Mouse (Mus musculus): ENCODE measurements at regions not wholly inside any gene's neighbourhood (a gene's known extent, or its start where the extent isn't known, plus 50 kb on each side); places are given as distances from the start of the nearest gene placed in this dataset.

- Histone ChIP-seq H3K4me3 (replicated peaks in 1 of 3; ENCODE audit: low read depth in 2 of 3, low read length in 2 of 3, poor library complexity in 1 of 3) (no peak overlapping the region), H3K4me1 (ENCODE audit: control insufficient read depth in 1 of 2, insufficient read depth in 2 of 2) (peaks cover 4 to 12% of the 10 kb centered on the region in 2 experiments; a peak in 3 of 4 replicates), H3K79me2 (replicated peaks; ENCODE audit: control insufficient read depth, extremely low read depth, insufficient read depth, poor library complexity, severe bottlenecking) (no peaks in the 10 kb centered on the region), H3K27me3 (replicated peaks) (peaks cover 3% of the 10 kb centered on the region), H3K4me2 (ENCODE audit: insufficient read depth, low read depth, poor library complexity, severe bottlenecking) (no peak overlapping the region), H3K9me3 (replicated peaks; ENCODE audit: low read length) (no peaks in the 10 kb centered on the region), H3K9ac (ENCODE audit: insufficient read depth, low read depth) (no peak overlapping the region), H3K36me3 (replicated peaks in 1 of 2; ENCODE audit: control insufficient read depth in 1 of 2, insufficient read depth in 1 of 2, low read length in 1 of 2) (no peaks in the 10 kb centered on the region), H3K27ac (ENCODE audit: insufficient read depth, low read depth) (no peak overlapping the region)
- dilution Hi-C loops (cut with MboI; ENCODE audit: extremely low pct_ligation_motif_present, extremely low pct_unique_long_range_greater_than_20kb, low sequenced_read_pairs) (no loop called here), in situ Hi-C loops (cut with MboI; ENCODE audit: low pct_ligation_motif_present, low pct_unique_long_range_greater_than_20kb, low sequenced_read_pairs) (no loop called here)
- DNase-seq (ENCODE audit: extremely low read depth), result peak; percentile 22
- TF ChIP-seq TBP (conservative IDR thresholded peaks at IDR 0.05; ENCODE audit: low read depth, low read length) (no peak), BHLHE40 (IDR thresholded peaks at IDR 0.05; ENCODE audit: low read depth, low read length) (peak; percentile 64)
Observed at GRCm38 (mm10) chr15:38575254-38575653, 1149.9 kb downstream of the 4930447A16Rik start.

DNA sequence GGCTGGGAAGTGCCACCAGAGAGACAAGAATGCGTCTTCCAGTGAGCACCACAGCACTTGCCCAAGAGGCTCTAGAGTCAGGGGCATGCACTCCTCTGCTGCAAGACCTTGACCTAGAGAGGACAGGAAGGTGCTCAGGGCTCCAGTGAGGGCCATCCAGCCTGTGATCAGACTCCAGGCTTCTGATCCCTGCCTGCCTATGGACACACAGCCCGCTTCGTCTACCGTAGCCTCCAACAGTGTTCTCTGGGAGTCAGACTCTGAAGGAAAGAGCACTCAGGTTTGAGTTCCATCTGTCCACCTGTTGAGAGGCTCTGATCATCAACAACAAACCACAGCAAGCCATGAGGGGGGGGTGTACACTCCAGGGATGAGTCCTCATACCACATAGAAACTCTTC, 1152.3 kb downstream of the 4930447A16Rik start:
- Histone ChIP-seq H3K36me3 (replicated peaks in 1 of 2; ENCODE audit: control insufficient read depth in 1 of 2, insufficient read depth in 1 of 2, low read length in 1 of 2) (no peaks in the 10 kb centered on the region), H3K27ac (ENCODE audit: insufficient read depth, low read depth) (no peak overlapping the region), H3K9ac (ENCODE audit: insufficient read depth, low read depth) (no peak overlapping the region), H3K4me1 (ENCODE audit: control insufficient read depth in 1 of 2, insufficient read depth in 2 of 2) (peaks cover 0 to 8% of the 10 kb centered on the region in 2 experiments; a peak in 2 of 4 replicates), H3K4me3 (replicated peaks in 1 of 3; ENCODE audit: low read depth in 2 of 3, low read length in 2 of 3, poor library complexity in 1 of 3) (no peak overlapping the region), H3K79me2 (replicated peaks; ENCODE audit: control insufficient read depth, extremely low read depth, insufficient read depth, poor library complexity, severe bottlenecking) (no peaks in the 10 kb centered on the region), H3K9me3 (replicated peaks; ENCODE audit: low read length) (no peaks in the 10 kb centered on the region), H3K27me3 (replicated peaks) (no peaks in the 10 kb centered on the region), H3K4me2 (ENCODE audit: insufficient read depth, low read depth, poor library complexity, severe bottlenecking) (no peak overlapping the region)
- no peak for DNase-seq (ENCODE audit: extremely low read depth)
- in situ Hi-C loops (cut with MboI; ENCODE audit: low pct_ligation_motif_present, low pct_unique_long_range_greater_than_20kb, low sequenced_read_pairs), result no loop called here
- TF ChIP-seq TBP (conservative IDR thresholded peaks at IDR 0.05; ENCODE audit: low read depth, low read length), result no peak
- TF ChIP-seq E2F4 (IDR thresholded peaks at IDR 0.05; ENCODE audit: insufficient replicate concordance, low read depth, low read length), result no peak
- no peak for TF ChIP-seq TCF12 (IDR thresholded peaks at IDR 0.05; ENCODE audit: low read depth, low read length)
- no peak for TF ChIP-seq MYC (IDR thresholded peaks at IDR 0.05; ENCODE audit: low read depth, low read length)
- no peak for TF ChIP-seq NELFE (IDR thresholded peaks at IDR 0.05; ENCODE audit: low read depth, low read length)
- TF ChIP-seq ETS1 (conservative IDR thresholded peaks at IDR 0.05; ENCODE audit: low read depth, low read length), result no peak
- no peak for TF ChIP-seq ZC3H11A (IDR thresholded peaks at IDR 0.05; ENCODE audit: low read depth, low read length)
- no peak for TF ChIP-seq RCOR1 (conservative IDR thresholded peaks at IDR 0.05; ENCODE audit: low read depth, low read length)
- no peak for TF ChIP-seq NRF1 (IDR thresholded peaks at IDR 0.05; ENCODE audit: low read depth, low read length)
- no peak for TF ChIP-seq ELF1 (IDR thresholded peaks at IDR 0.05; ENCODE audit: low read depth, low read length)
- no peak for TF ChIP-seq ZKSCAN1 (IDR thresholded peaks at IDR 0.05; ENCODE audit: borderline replicate concordance, low read depth, low read length)
- no peak for TF ChIP-seq POLR2A (IDR thresholded peaks at IDR 0.05; ENCODE audit: low read depth, low read length)
- TF ChIP-seq UBTF (IDR thresholded peaks at IDR 0.05; ENCODE audit: low read depth, low read length), result no peak
- TF ChIP-seq JUND (conservative IDR thresholded peaks at IDR 0.05; ENCODE audit: low read depth, low read length), result no peak
- TF ChIP-seq RAD21 (IDR thresholded peaks at IDR 0.05; ENCODE audit: low read depth, low read length), result no peak
- TF ChIP-seq EP300 (IDR thresholded peaks at IDR 0.05; ENCODE audit: low read length), result no peak
- TF ChIP-seq KAT2A (IDR thresholded peaks at IDR 0.05; ENCODE audit: insufficient replicate concordance, low read length), result no peak
- dilution Hi-C loops (cut with MboI; ENCODE audit: extremely low pct_ligation_motif_present, extremely low pct_unique_long_range_greater_than_20kb, low sequenced_read_pairs), result no loop called here
